Mouse (Mus musculus): ENCODE measurements around the gene Pdzrn4. TPM values are rescaled to one million over a fixed set of nuclear protein-coding genes. Genes with fewer than 3 reads are reported as not detected.

Gene Pdzrn4
- polyA plus RNA-seq, 1 experiment from 2014 or later: 1.7 TPM

- H3K4me2 ChIP-seq (ENCODE audit: low read depth, severe bottlenecking): no peak overlapping the region
- no peaks in the 10 kb centered on the region for H3K9me3 ChIP-seq (ENCODE audit: control insufficient read depth, low read length)
- ATAC-seq (ENCODE audit: insufficient number of reproducible peaks, low FRiP score, low TSS enrichment, low read depth) (no peak), DNase-seq (ENCODE audit: low spot score) (no peak)
- H3K27ac ChIP-seq (replicated peaks; ENCODE audit: low read depth, low read length): no peak overlapping the region
- no peaks in the 10 kb centered on the region for H3K27me3 ChIP-seq (ENCODE audit: control insufficient read depth, insufficient read depth, low read length)
- H3K9ac ChIP-seq (ENCODE audit: low read length): no peak overlapping the region
- H3K36me3 ChIP-seq (ENCODE audit: control insufficient read depth, insufficient read depth, low read length): no peaks in the 10 kb centered on the region
- 92% methylated on average over 8 of the region's 8 CpGs for WGBS
- no peaks in the 10 kb centered on the region for H3K4me1 ChIP-seq (ENCODE audit: control insufficient read depth, insufficient read depth, low read length)
- no peak overlapping the region for H3K4me3 ChIP-seq (ENCODE audit: low read depth, low read length)
These were observed 52.4 kb downstream of the Pdzrn4 start for GRCm38 (mm10) chr15:92449112-92449511.

- 60% methylated on average over 7 of the region's 7 CpGs for whole genome bisulfite sequencing
- Histone ChIP-seq H3K9ac (ENCODE audit: low read length) (no peak overlapping the region), H3K27ac (replicated peaks; ENCODE audit: low read depth, low read length) (no peak overlapping the region), H3K27me3 (ENCODE audit: control insufficient read depth, insufficient read depth, low read length) (no peaks in the 10 kb centered on the region), H3K4me3 (ENCODE audit: low read depth, low read length) (no peak overlapping the region), H3K9me3 (ENCODE audit: control insufficient read depth, low read length) (no peaks in the 10 kb centered on the region), H3K4me1 (ENCODE audit: control insufficient read depth, insufficient read depth, low read length) (no peaks in the 10 kb centered on the region), H3K36me3 (ENCODE audit: control insufficient read depth, insufficient read depth, low read length) (no peaks in the 10 kb centered on the region), H3K4me2 (ENCODE audit: low read depth, severe bottlenecking) (no peak overlapping the region)
- ATAC-seq (ENCODE audit: insufficient number of reproducible peaks, low FRiP score, low TSS enrichment, low read depth) (no peak), DNase-seq (ENCODE audit: low spot score) (no peak)
These were observed 55.9 kb downstream of the Pdzrn4 start for GRCm38 (mm10) chr15:92452620-92453019.

- H3K27ac ChIP-seq (replicated peaks; ENCODE audit: low read depth, low read length): no peak overlapping the region
- DNase-seq (ENCODE audit: low spot score): no peak
- no peak overlapping the region for H3K4me2 ChIP-seq (ENCODE audit: low read depth, severe bottlenecking)
- no peak overlapping the region for H3K4me3 ChIP-seq (ENCODE audit: low read depth, low read length)
- H3K9me3 ChIP-seq (ENCODE audit: control insufficient read depth, low read length): no peaks in the 10 kb centered on the region
- no peak for ATAC-seq (ENCODE audit: insufficient number of reproducible peaks, low FRiP score, low TSS enrichment, low read depth)
- no peaks in the 10 kb centered on the region for H3K36me3 ChIP-seq (ENCODE audit: control insufficient read depth, insufficient read depth, low read length)
- H3K9ac ChIP-seq (ENCODE audit: low read length): no peak overlapping the region
- H3K4me1 ChIP-seq (ENCODE audit: control insufficient read depth, insufficient read depth, low read length): no peaks in the 10 kb centered on the region
- no peaks in the 10 kb centered on the region for H3K27me3 ChIP-seq (ENCODE audit: control insufficient read depth, insufficient read depth, low read length)
- WGBS: 85% methylated on average over 6 of the region's 6 CpGs
These were observed 85.5 kb downstream of the Pdzrn4 start for GRCm38 (mm10) chr15:92482198-92482597.

- DNase-seq (ENCODE audit: low spot score) (no peak), ATAC-seq (ENCODE audit: insufficient number of reproducible peaks, low FRiP score, low TSS enrichment, low read depth) (no peak)
- no peaks in the 10 kb centered on the region for H3K27me3 ChIP-seq (ENCODE audit: control insufficient read depth, insufficient read depth, low read length)
- H3K9me3 ChIP-seq (ENCODE audit: control insufficient read depth, low read length): no peaks in the 10 kb centered on the region
- no peaks in the 10 kb centered on the region for H3K4me1 ChIP-seq (ENCODE audit: control insufficient read depth, insufficient read depth, low read length)
- no peak overlapping the region for H3K9ac ChIP-seq (ENCODE audit: low read length)
- H3K36me3 ChIP-seq (ENCODE audit: control insufficient read depth, insufficient read depth, low read length): no peaks in the 10 kb centered on the region
- no peak overlapping the region for H3K4me2 ChIP-seq (ENCODE audit: low read depth, severe bottlenecking)
- WGBS: 85% methylated on average over 3 of the region's 3 CpGs
- no peak overlapping the region for H3K27ac ChIP-seq (replicated peaks; ENCODE audit: low read depth, low read length)
- no peak overlapping the region for H3K4me3 ChIP-seq (ENCODE audit: low read depth, low read length)
These were observed 94.7 kb downstream of the Pdzrn4 start for GRCm38 (mm10) chr15:92491376-92491775.

GRCm38 (mm10) chr15:92495465-92496174 is 98.9 kb downstream of the Pdzrn4 start:
- WGBS: 92% methylated on average over 12 of the region's 12 CpGs
- H3K4me2 ChIP-seq (ENCODE audit: low read depth, severe bottlenecking): no peak overlapping the region
- no peak overlapping the region for H3K4me3 ChIP-seq (ENCODE audit: low read depth, low read length)
- no peak for DNase-seq (ENCODE audit: low spot score)
- H3K9me3 ChIP-seq (ENCODE audit: control insufficient read depth, low read length): no peaks in the 10 kb centered on the region
- no peaks in the 10 kb centered on the region for H3K4me1 ChIP-seq (ENCODE audit: control insufficient read depth, insufficient read depth, low read length)
- H3K9ac ChIP-seq (ENCODE audit: low read length): no peak overlapping the region
- no peak for ATAC-seq (ENCODE audit: insufficient number of reproducible peaks, low FRiP score, low TSS enrichment, low read depth)
- H3K27ac ChIP-seq (replicated peaks; ENCODE audit: low read depth, low read length): no peak overlapping the region
- H3K27me3 ChIP-seq (ENCODE audit: control insufficient read depth, insufficient read depth, low read length): no peaks in the 10 kb centered on the region
- no peaks in the 10 kb centered on the region for H3K36me3 ChIP-seq (ENCODE audit: control insufficient read depth, insufficient read depth, low read length)

GRCm38 (mm10) chr15:92500276-92500838 is 103.7 kb downstream of the Pdzrn4 start:
- no peak overlapping the region for H3K9ac ChIP-seq (ENCODE audit: low read length)
- H3K9me3 ChIP-seq (ENCODE audit: control insufficient read depth, low read length): no peaks in the 10 kb centered on the region
- H3K27me3 ChIP-seq (ENCODE audit: control insufficient read depth, insufficient read depth, low read length): no peaks in the 10 kb centered on the region
- DNase-seq (ENCODE audit: low spot score) (no peak), ATAC-seq (ENCODE audit: insufficient number of reproducible peaks, low FRiP score, low TSS enrichment, low read depth) (no peak)
- H3K4me3 ChIP-seq (ENCODE audit: low read depth, low read length): no peak overlapping the region
- H3K4me1 ChIP-seq (ENCODE audit: control insufficient read depth, insufficient read depth, low read length): no peaks in the 10 kb centered on the region
- 54% methylated on average over 9 of the region's 9 CpGs for WGBS
- no peak overlapping the region for H3K4me2 ChIP-seq (ENCODE audit: low read depth, severe bottlenecking)
- no peak overlapping the region for H3K27ac ChIP-seq (replicated peaks; ENCODE audit: low read depth, low read length)
- no peaks in the 10 kb centered on the region for H3K36me3 ChIP-seq (ENCODE audit: control insufficient read depth, insufficient read depth, low read length)

GRCm38 (mm10) chr15:92502797-92503196 is 106.1 kb downstream of the Pdzrn4 start:
- no peaks in the 10 kb centered on the region for H3K27me3 ChIP-seq (ENCODE audit: control insufficient read depth, insufficient read depth, low read length)
- H3K9me3 ChIP-seq (ENCODE audit: control insufficient read depth, low read length): no peaks in the 10 kb centered on the region
- ATAC-seq (ENCODE audit: insufficient number of reproducible peaks, low FRiP score, low TSS enrichment, low read depth): no peak
- no peak overlapping the region for H3K27ac ChIP-seq (replicated peaks; ENCODE audit: low read depth, low read length)
- 88% methylated on average over 1 of the region's 1 CpGs for WGBS
- no peak for DNase-seq (ENCODE audit: low spot score)
- H3K4me3 ChIP-seq (ENCODE audit: low read depth, low read length): no peak overlapping the region
- no peak overlapping the region for H3K4me2 ChIP-seq (ENCODE audit: low read depth, severe bottlenecking)
- H3K4me1 ChIP-seq (ENCODE audit: control insufficient read depth, insufficient read depth, low read length): no peaks in the 10 kb centered on the region
- no peaks in the 10 kb centered on the region for H3K36me3 ChIP-seq (ENCODE audit: control insufficient read depth, insufficient read depth, low read length)
- no peak overlapping the region for H3K9ac ChIP-seq (ENCODE audit: low read length)

- H3K4me1 ChIP-seq (ENCODE audit: control insufficient read depth, insufficient read depth, low read length): no peaks in the 10 kb centered on the region
- H3K4me2 ChIP-seq (ENCODE audit: low read depth, severe bottlenecking): no peak overlapping the region
- no peak for ATAC-seq (ENCODE audit: insufficient number of reproducible peaks, low FRiP score, low TSS enrichment, low read depth)
- H3K9me3 ChIP-seq (ENCODE audit: control insufficient read depth, low read length): no peaks in the 10 kb centered on the region
- H3K4me3 ChIP-seq (ENCODE audit: low read depth, low read length): no peak overlapping the region
- H3K27ac ChIP-seq (replicated peaks; ENCODE audit: low read depth, low read length): no peak overlapping the region
- WGBS: 92% methylated on average over 8 of the region's 8 CpGs
- H3K27me3 ChIP-seq (ENCODE audit: control insufficient read depth, insufficient read depth, low read length): no peaks in the 10 kb centered on the region
- H3K36me3 ChIP-seq (ENCODE audit: control insufficient read depth, insufficient read depth, low read length): no peaks in the 10 kb centered on the region
- DNase-seq (ENCODE audit: low spot score): no peak
- no peak overlapping the region for H3K9ac ChIP-seq (ENCODE audit: low read length)
These were observed 112.7 kb downstream of the Pdzrn4 start for GRCm38 (mm10) chr15:92509372-92509771.

GRCm38 (mm10) chr15:92515651-92516050 is 119.0 kb downstream of the Pdzrn4 start:
- 15% methylated on average over 1 of the region's 1 CpGs for WGBS
- Histone ChIP-seq H3K36me3 (ENCODE audit: control insufficient read depth, insufficient read depth, low read length) (no peaks in the 10 kb centered on the region), H3K27ac (replicated peaks; ENCODE audit: low read depth, low read length) (no peak overlapping the region), H3K4me1 (ENCODE audit: control insufficient read depth, insufficient read depth, low read length) (no peaks in the 10 kb centered on the region), H3K4me3 (ENCODE audit: low read depth, low read length) (no peak overlapping the region), H3K4me2 (ENCODE audit: low read depth, severe bottlenecking) (no peak overlapping the region), H3K9me3 (ENCODE audit: control insufficient read depth, low read length) (no peaks in the 10 kb centered on the region), H3K9ac (ENCODE audit: low read length) (no peak overlapping the region), H3K27me3 (ENCODE audit: control insufficient read depth, insufficient read depth, low read length) (no peaks in the 10 kb centered on the region)
- DNase-seq (ENCODE audit: low spot score) (no peak), ATAC-seq (ENCODE audit: insufficient number of reproducible peaks, low FRiP score, low TSS enrichment, low read depth) (no peak)
